Mouse (Mus musculus) neural tube, embryonic 13.5 days (tissue): Measurements from ENCODE around the gene Cdan1. TPM values are rescaled to one million over a fixed set of nuclear protein-coding genes. Genes with fewer than 3 reads are reported as not detected.

Experiments
- ATAC-seq: fragments of 200-750 bp; cut with Nextera tagmentation; 2 replicates; pipeline ENCODE4 v1.8.0; 2017; ENCODE audit warnings: low read depth, mild to moderate bottlenecking, moderate TSS enrichment, moderate library complexity
- H3K27ac ChIP-seq: fragments of 300-500 bp; sonication (generic); replicated peaks from 2 replicates; pipeline ENCODE4 v1.5.1; 2015; ENCODE audit warnings: moderate library complexity, mild to moderate bottlenecking, inconsistent platforms
- H3K27me3 ChIP-seq: fragments of 300-500 bp; sonication (generic); 2 replicates; pipeline ENCODE4 v1.6.1; 2015; ENCODE audit warnings: mild to moderate bottlenecking, inconsistent platforms
- H3K36me3 ChIP-seq: fragments of 300-500 bp; sonication (generic); 2 replicates; pipeline ENCODE4 v1.6.1; 2015; ENCODE audit warnings: mild to moderate bottlenecking, inconsistent platforms
- H3K4me1 ChIP-seq: fragments of 300-500 bp; sonication (generic); replicated peaks from 2 replicates; pipeline ENCODE4 v1.6.1; 2015; ENCODE audit warnings: inconsistent platforms
- H3K4me2 ChIP-seq: fragments of 300-500 bp; sonication (generic); 2 replicates; pipeline ENCODE4 v1.6.1; 2015; ENCODE audit warnings: inconsistent platforms, mild to moderate bottlenecking, moderate library complexity
- H3K4me3 ChIP-seq: fragments of 300-500 bp; sonication (generic); 2 replicates; pipeline ENCODE4 v1.5.1; 2015; ENCODE audit warnings: mild to moderate bottlenecking, inconsistent platforms
- H3K9ac ChIP-seq: fragments of 300-500 bp; sonication (generic); 2 replicates; pipeline ENCODE4 v1.6.1; 2015; ENCODE audit warnings: moderate library complexity, mild to moderate bottlenecking, inconsistent platforms
- H3K9me3 ChIP-seq: fragments of 300-500 bp; sonication (generic); 2 replicates; pipeline ENCODE4 v1.6.1; 2016; ENCODE audit warnings: inconsistent platforms
- WGBS: fragments of 180-500 bp; shearing (Covaris S2); methylation state at CpG from one replicate; pipeline ENCODE4 v1.1.7; 2015; 5-methylcytosine and 5-hydroxymethylcytosine counted together
- polyA plus RNA-seq: library from polyadenylated mRNA; unstranded; fragments of >200 nt; fragmentation: Nextera tagmentation; extraction: Ambion mirVana; gene quantifications from 2 replicates; pipeline ENCODE4 v1.2.1, GENCODE M21; 2015

Cdan1 gene
- 5.7 and 7.2 TPM in 2 replicates for polyA plus RNA-seq

DNA sequence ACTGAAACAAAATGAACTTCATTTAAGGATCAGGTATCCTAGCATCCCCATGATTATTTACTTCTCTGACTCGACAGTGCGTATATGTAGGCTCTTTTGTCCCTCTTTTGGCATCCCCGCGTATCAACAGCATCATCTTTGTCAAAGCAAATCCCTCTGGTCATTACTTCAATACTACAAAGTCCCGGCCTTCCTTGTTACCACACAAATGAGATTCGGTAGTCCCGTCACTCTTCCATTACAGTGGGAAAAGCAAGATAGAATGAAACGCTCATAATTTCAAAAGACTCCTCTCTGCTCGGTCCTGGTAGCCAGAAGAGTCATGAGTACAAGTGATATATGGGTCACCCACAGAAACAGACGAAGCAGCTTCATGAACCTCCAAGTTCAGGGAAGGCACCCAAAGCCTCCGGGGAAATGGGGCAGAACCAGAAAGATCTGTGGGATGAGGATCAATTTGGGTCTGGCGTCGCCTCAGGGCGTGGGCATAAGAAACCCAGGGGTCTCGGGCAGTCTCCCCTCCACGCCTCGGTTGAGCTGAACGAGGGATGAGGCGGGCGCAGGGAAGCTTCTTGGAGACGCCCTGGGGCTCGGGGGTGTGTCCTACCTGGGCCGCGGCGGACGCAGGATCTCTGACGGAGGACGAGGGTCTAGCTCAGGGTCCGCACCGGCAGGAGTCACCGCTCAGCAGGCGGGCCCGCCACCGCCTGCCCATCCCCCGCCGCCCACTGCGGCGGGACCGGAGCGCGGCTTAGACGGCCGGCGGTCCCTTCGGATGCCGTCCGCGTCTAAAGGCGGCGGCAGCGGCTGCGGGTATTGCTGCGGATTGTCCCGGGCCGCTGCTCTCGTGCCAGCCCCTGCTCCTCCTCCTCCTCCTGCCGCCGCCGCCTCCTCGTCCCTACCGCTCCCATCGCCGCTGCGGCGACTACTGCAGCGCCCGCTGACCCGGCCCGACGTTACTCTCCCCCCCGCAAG lies at the start of gene Cdan1:
Gene Cdan1, minus strand, starts transcription at position 680 of the 975 bp plus-strand sequence.
- Histone ChIP-seq H3K9ac (peak within 1 kb of the TSS; percentile 90), H3K4me1 (peaks cover 22% of the 10 kb centered on the region), H3K36me3 (no peaks in the 10 kb centered on the region), H3K27me3 (no peaks in the 10 kb centered on the region), H3K27ac (peak within 1 kb of the TSS; percentile 91), H3K4me3 (peak within 1 kb of the TSS; percentile 92), H3K4me2 (peak within 1 kb of the TSS; percentile 71), H3K9me3 (no peaks in the 10 kb centered on the region)
- WGBS, result under 1% methylated on average over 67 of the region's 71 CpGs
- peak; percentile 76 for ATAC-seq

DNA sequence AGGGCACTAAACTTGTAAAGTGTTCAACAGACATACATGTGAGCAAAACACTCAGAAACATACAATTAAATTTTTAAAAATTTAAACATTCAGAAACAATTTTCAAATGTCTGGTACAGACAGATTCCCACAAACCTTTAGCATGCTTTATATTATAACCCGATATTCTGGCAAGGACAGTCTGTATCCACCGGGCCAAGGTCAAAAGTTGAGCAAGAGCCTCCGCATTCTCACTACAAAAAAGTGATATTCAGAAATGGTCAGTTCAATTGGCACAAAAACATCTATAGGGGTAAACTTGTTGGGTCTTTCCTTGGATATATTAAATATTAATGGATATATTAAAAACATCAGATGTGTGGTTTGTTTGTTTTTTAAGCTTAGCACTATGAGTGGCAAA lies 46.4 kb upstream of the Cdan1 start:
- no peak for ATAC-seq
- Histone ChIP-seq H3K4me2 (no peak overlapping the region), H3K27ac (no peak overlapping the region), H3K4me1 (no peaks in the 10 kb centered on the region), H3K9me3 (no peaks in the 10 kb centered on the region), H3K4me3 (no peak overlapping the region), H3K27me3 (no peaks in the 10 kb centered on the region), H3K36me3 (peaks cover 94% of the 10 kb centered on the region), H3K9ac (no peak overlapping the region)
- 96% methylated on average over 3 of the region's 3 CpGs for WGBS

DNA sequence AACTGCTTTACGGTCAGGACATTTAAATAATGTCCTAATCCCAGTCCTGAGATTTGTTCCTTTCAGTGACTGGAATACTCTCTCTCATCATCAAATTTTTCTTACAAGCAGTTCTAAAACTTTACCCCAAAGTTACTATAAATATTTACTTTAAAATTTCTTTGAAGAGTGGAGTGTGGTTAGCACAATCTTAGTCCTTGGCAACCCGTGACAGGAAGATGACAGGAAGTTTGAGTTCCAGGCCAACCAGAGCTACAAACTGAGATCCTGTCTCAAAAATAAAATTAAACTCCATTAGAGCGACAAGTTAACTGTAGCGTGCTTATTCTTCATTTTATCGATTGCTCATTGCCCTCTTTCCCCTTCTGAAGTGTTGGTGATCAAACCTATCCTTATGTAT lies 37.7 kb upstream of the Cdan1 start:
- Histone ChIP-seq H3K36me3 (peaks cover 74% of the 10 kb centered on the region), H3K9me3 (no peaks in the 10 kb centered on the region), H3K27me3 (no peaks in the 10 kb centered on the region), H3K4me1 (no peaks in the 10 kb centered on the region), H3K4me2 (no peak overlapping the region), H3K27ac (no peak overlapping the region), H3K9ac (no peak overlapping the region), H3K4me3 (no peak overlapping the region)
- 93% methylated on average over 5 of the region's 5 CpGs for WGBS
- ATAC-seq, result no peak

DNA sequence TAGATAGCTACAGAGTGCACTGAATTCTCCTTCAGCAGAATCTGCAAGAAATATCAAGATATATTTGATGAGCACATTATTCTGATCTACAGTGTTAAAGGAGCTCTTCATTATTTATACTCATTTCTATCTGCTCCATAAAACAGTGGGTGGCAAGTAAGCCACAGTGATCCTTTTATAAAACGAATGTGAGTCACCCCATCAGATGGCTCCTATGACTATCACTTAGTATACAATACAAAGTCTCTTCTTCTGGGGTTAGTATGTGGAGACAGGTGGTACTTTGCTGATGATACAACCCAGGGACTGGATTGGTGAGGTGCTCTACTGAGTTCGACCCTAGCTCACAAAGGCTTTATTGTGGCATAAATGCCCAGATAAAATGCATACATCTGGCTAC lies 23.3 kb upstream of the Cdan1 start:
- WGBS, result 81% methylated on average over 2 of the region's 2 CpGs

DNA sequence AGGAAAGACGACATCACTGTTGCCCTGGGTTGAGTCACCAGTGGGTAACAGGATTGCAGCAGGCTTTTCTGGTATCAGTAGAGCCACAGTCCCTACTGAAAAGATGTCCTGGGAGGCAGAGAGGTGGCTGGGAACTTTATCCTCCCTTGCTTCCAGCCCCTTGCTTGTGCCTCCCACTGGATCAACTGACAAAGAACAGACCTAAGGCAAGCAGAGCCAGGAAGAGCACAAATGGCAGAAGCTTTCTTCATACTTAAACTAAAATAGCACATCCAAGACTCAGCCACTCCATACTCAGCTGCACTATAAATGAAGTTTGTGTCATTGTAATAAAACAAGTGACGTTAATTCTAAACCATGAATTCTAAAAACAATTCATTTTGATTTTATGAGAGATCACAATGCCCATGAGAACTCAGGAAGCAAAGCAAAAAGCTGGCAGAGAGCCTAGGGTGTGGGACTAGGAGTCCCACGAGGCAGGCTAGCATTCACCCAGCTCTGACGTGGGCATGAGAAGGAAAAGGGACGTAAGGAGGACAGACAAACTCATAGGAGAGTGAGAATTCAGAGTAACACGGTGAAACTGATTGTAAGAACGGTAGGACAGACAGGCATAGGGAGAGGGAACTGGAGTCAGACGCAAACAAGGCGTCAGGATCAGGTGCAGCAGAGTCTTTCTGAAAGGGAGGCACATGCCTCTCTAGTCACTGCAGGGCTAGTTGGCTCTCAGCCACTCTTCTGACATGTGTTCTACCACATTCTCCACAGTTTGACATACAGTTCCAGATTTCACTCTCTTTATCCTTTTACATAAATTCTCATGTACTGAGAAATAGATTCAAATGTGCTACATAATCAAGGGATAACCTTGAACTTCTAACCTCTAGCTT lies 21.8 kb upstream of the Cdan1 start:
- Histone ChIP-seq H3K4me1 (no peaks in the 10 kb centered on the region), H3K4me2 (no peak overlapping the region), H3K9me3 (no peaks in the 10 kb centered on the region), H3K9ac (no peak overlapping the region), H3K27me3 (no peaks in the 10 kb centered on the region), H3K4me3 (no peak overlapping the region), H3K36me3 (peaks cover 80% of the 10 kb centered on the region), H3K27ac (no peak overlapping the region; the same call in 1 of the 2 replicates)
- WGBS, result 75% methylated on average over 9 of the region's 9 CpGs
- no peak for ATAC-seq

More for the DNA sequence above, 23.3 kb upstream of the Cdan1 start:
- ATAC-seq, result no peak
- H3K4me3 ChIP-seq, result no peak overlapping the region
- no peaks in the 10 kb centered on the region for H3K9me3 ChIP-seq
- H3K27ac ChIP-seq, result no peak overlapping the region
- H3K4me1 ChIP-seq, result no peaks in the 10 kb centered on the region
- peaks cover 79% of the 10 kb centered on the region for H3K36me3 ChIP-seq
- H3K27me3 ChIP-seq, result no peaks in the 10 kb centered on the region
- H3K4me2 ChIP-seq, result no peak overlapping the region
- H3K9ac ChIP-seq, result no peak overlapping the region

DNA sequence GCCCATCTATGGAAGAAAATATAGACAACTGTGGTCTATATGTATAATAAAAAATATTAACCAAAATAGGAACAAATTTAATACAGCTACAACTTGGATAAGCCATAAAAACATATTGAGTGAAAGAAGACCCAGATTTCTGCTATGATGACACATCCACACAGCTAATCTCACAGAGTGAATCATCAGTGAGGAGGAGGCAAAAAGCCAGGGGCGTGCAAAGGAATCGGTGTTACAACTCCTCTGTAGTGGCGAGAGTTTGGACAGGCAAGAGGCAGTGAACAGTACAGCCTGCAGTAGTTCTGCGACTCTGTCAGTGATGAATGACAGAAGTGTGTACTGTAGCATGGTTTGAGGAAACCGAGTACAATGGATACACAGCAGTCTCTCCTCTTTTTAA lies 17.4 kb upstream of the Cdan1 start:
- Histone ChIP-seq H3K36me3 (peaks cover 84% of the 10 kb centered on the region), H3K4me2 (no peak overlapping the region), H3K27me3 (no peaks in the 10 kb centered on the region), H3K27ac (no peak overlapping the region), H3K4me3 (no peak overlapping the region), H3K4me1 (no peaks in the 10 kb centered on the region), H3K9ac (no peak overlapping the region), H3K9me3 (no peaks in the 10 kb centered on the region)
- no peak for ATAC-seq
- 92% methylated on average over 5 of the region's 5 CpGs for WGBS

DNA sequence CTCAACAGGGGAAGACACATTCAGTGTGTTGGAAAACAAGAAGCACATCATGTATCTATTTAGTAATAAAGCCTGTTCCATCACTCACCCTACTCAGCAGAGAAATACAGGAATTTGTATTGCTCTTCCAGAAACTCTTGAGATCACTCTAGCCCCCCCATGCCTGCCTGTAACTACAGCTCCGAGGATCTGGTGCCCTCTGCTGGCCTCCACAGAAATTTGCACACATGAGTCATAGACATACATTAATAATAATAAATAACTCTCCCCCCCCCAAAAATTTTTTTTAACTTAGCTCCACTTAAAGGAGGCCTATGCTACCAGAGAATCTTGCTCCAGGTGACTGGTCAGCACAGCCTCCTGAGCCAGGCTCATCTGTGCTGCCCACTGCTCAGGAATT lies 16.6 kb upstream of the Cdan1 start:
- Histone ChIP-seq H3K27me3 (no peaks in the 10 kb centered on the region), H3K4me2 (no peak overlapping the region), H3K27ac (no peak overlapping the region), H3K9me3 (no peaks in the 10 kb centered on the region), H3K4me3 (no peak overlapping the region), H3K36me3 (peaks cover 83% of the 10 kb centered on the region), H3K9ac (no peak overlapping the region), H3K4me1 (no peaks in the 10 kb centered on the region)
- no peak for ATAC-seq
- 20% methylated on average over 1 of the region's 1 CpGs for WGBS

DNA sequence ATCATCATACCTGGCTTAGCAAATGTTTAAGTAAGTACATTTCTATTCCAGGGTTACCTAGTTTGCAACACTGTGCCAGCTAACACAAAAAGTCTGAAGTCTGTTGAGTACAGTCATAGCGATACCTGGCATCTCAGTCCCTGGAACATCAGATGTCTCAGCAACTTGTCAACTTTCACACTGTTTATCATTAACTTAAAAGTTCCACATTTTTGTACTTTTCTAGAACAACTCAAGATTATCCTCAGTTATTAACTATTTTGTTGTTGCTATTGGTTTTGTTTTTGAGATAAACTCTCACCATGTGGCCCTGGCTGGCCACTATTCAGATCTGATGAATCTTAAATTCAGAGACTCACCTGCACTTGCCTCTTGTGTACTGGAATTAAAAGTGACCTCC lies 13.5 kb upstream of the Cdan1 start:
- WGBS, result 95% methylated on average over 1 of the region's 1 CpGs
- H3K27ac ChIP-seq, result no peak overlapping the region
- H3K4me2 ChIP-seq, result no peak overlapping the region
- H3K9me3 ChIP-seq, result no peaks in the 10 kb centered on the region
- ATAC-seq, result no peak
- H3K4me3 ChIP-seq, result no peak overlapping the region
- peaks cover 70% of the 10 kb centered on the region for H3K36me3 ChIP-seq
- no peak overlapping the region for H3K9ac ChIP-seq
- H3K4me1 ChIP-seq, result no peaks in the 10 kb centered on the region
- H3K27me3 ChIP-seq, result no peaks in the 10 kb centered on the region

DNA sequence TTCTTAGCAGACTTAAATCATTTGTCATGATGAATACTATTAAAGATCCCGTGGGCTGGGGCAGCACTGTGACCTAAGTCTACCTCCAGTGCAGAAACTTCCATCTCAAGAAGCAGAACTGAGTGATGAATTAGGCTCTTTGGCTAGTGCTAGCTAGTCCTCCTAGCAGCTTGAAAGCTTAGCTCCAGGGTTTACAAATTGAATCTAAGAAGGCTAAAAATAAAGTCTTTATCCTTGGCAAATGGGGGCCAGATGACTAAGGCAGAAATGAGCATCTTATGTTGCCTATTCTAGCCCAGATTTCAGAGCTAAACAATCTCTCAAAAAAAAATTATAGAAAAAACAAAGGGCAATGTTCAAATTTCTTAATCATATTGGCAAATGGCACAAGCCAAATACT lies 10.8 kb upstream of the Cdan1 start:
- no peak for ATAC-seq
- H3K27me3 ChIP-seq, result no peaks in the 10 kb centered on the region
- WGBS, result 72% methylated on average over 1 of the region's 1 CpGs
- peaks cover 52% of the 10 kb centered on the region for H3K36me3 ChIP-seq
- H3K4me3 ChIP-seq, result no peak overlapping the region
- no peak overlapping the region for H3K27ac ChIP-seq
- H3K4me2 ChIP-seq, result no peak overlapping the region
- H3K9ac ChIP-seq, result no peak overlapping the region
- H3K4me1 ChIP-seq, result no peaks in the 10 kb centered on the region
- H3K9me3 ChIP-seq, result no peaks in the 10 kb centered on the region

DNA sequence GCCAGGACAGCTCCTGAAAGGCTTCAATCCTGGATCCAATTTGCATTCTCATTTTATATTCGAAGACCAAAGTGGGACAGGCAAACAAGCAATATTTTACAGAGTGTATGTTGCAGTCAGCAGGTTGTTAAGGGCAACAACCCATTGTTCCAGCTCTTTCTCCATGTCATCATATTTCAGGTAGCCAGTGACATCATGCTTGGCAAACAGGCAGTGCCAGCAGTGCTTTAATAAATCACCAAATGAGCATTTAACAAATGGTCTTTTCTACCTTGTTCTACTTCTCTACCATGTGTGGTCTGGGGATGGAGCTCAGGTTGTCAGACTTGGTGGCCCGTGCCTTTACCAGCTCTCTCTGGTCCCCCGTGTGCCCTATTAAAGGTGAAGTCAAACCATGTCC lies 8.2 kb upstream of the Cdan1 start:
- H3K36me3 ChIP-seq, result peaks cover 29% of the 10 kb centered on the region

DNA sequence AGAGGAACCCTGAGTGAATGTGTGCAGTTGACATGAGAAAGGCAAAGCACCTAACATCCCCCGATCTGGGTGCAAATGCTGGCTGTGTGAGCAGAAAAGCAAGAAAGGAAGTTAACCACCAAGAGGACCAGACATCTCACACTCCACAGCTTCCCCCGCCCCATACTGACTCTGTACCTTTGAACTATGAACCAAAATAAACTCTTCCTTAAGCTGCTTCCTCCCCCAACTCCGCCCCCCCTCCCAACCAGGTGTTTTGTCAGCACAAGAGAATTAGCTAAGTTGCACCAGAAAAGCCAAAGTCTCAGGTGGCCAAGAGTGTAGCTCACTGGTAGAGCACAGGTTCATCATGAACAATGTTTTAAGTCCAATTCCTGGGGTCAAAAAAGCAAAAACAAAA lies 3.2 kb upstream of the Cdan1 start:
- no peaks in the 10 kb centered on the region for H3K9me3 ChIP-seq
- no peaks in the 10 kb centered on the region for H3K36me3 ChIP-seq
- H3K4me2 ChIP-seq, result no peak overlapping the region
- WGBS, result 82% methylated on average over 3 of the region's 3 CpGs
- peaks cover 15% of the 10 kb centered on the region for H3K4me1 ChIP-seq
- no peak overlapping the region for H3K9ac ChIP-seq
- no peaks in the 10 kb centered on the region for H3K27me3 ChIP-seq
- no peak for ATAC-seq
- no peak overlapping the region for H3K27ac ChIP-seq
- H3K4me3 ChIP-seq, result no peak overlapping the region

More for the DNA sequence above, 8.2 kb upstream of the Cdan1 start:
- H3K27me3 ChIP-seq, result no peaks in the 10 kb centered on the region
- H3K9ac ChIP-seq, result no peak overlapping the region
- no peak for ATAC-seq
- no peak overlapping the region for H3K27ac ChIP-seq
- no peak overlapping the region for H3K4me3 ChIP-seq
- 84% methylated on average over 3 of the region's 3 CpGs for WGBS
- H3K4me2 ChIP-seq, result no peak overlapping the region
- H3K4me1 ChIP-seq, result no peaks in the 10 kb centered on the region
- no peaks in the 10 kb centered on the region for H3K9me3 ChIP-seq

DNA sequence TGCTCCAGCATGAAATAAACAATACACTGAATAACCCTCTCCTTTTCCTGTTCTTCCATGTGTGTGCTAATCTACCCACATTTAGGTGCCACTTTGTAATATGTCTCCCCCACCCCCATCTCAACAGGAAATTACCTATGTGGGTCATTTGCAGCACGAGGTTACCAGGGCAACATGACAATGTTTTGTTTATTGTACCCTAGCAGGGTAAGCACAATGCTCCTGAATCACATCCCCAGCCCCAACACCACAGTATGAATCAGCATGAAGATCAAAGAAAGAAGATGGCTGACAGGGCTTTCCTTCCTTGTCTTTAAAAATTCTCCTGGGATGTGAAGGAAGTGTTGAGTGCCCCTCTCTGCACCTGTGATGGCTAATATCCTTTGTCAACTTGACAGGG lies 2.7 kb upstream of the Cdan1 start:
- H3K4me2 ChIP-seq, result no peak overlapping the region
- no peak overlapping the region for H3K4me3 ChIP-seq
- H3K27me3 ChIP-seq, result no peaks in the 10 kb centered on the region
- no peaks in the 10 kb centered on the region for H3K9me3 ChIP-seq
- ATAC-seq, result no peak
- no peaks in the 10 kb centered on the region for H3K36me3 ChIP-seq
- H3K4me1 ChIP-seq, result peaks cover 21% of the 10 kb centered on the region
- 5% methylated on average over 1 of the region's 1 CpGs for WGBS
- H3K27ac ChIP-seq, result no peak overlapping the region
- no peak overlapping the region for H3K9ac ChIP-seq
